Mouse (Mus musculus) bone marrow, adult 2 months (tissue): ENCODE results near the gene Flywch2. TPM values are rescaled to one million over a fixed set of nuclear protein-coding genes. Genes with fewer than 3 reads are reported as not detected.
"Not testable (repeated sequence)": the region's sequence is repeated elsewhere in the genome, so short reads cannot be mapped to it uniquely, and the experiment has no call there.

Experiments used
- H3K27ac ChIP-seq: fragments of 200-500 bp; 2 replicates; pipeline ENCODE4 v1.5.1; 2012; ENCODE audit warnings: low read depth, mild to moderate bottlenecking, control low read depth, inconsistent platforms, low read length; ENCODE audit not compliant: control insufficient read depth, poor library complexity, insufficient read depth
- H3K4me1 ChIP-seq: fragments of 200-500 bp; 2 replicates; pipeline ENCODE4 v1.6.1; 2011; ENCODE audit warnings: low read length; ENCODE audit not compliant: control insufficient read depth, insufficient read depth
- H3K4me3 ChIP-seq: fragments of 200-500 bp; replicated peaks from 2 replicates; pipeline ENCODE3; 2011; ENCODE audit warnings: mild to moderate bottlenecking, low read depth, low read length, control low read depth; ENCODE audit not compliant: control insufficient read depth
- CTCF ChIP-seq: fragments of 200-500 bp; IDR thresholded peaks from 2 replicates; pipeline ENCODE4 v1.5.1; 2011; ENCODE audit warnings: low read length, control low read depth; ENCODE audit not compliant: control insufficient read depth, insufficient read depth
- POLR2A ChIP-seq: fragments of 200-500 bp; IDR thresholded peaks from 2 replicates; pipeline ENCODE4 v1.6.1; 2011; ENCODE audit warnings: low read depth, mild to moderate bottlenecking, control low read depth, low read length, borderline replicate concordance; ENCODE audit not compliant: control insufficient read depth
- WGBS: fragments of 180-500 bp; shearing (Covaris S2); methylation state at CpG from one replicate; pipeline ENCODE4 v1.1.7; 2018; 5-methylcytosine and 5-hydroxymethylcytosine counted together
- polyA plus RNA-seq: library from polyadenylated mRNA; stranded (reverse); fragments of >200 nt; gene quantifications from 2 replicates; pipeline ENCODE4 v1.2.4, GENCODE M21; 2011; ENCODE audit warnings: low replicate concordance; ENCODE audit not compliant: missing spikeins, insufficient read depth, insufficient read length

The Flywch2 gene
- polyA plus RNA-seq, 1 experiment: not detected

DNA sequence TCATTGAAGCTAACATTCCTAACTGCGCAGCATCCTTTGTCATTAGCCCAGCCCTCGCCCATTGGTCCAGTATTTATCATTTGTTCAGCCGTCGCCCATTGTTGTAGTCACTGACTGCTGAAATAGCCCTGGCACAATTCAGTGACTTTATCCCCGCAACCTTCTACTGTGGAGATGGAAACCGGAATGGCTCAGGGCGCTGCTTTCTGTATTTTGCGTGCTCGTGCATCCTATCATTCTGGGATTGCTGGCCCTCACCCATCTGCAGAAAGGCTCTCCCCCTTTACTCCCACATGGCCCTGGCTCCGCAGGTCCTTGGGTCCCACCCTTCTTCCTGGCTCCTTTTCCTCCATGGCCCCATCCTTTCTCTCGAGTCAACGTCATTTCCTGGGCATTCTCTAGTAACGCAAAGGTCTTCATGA, 640 bp upstream of the Flywch2 start:
- no peak for TF ChIP-seq POLR2A
- TF ChIP-seq CTCF: no peak
- Histone ChIP-seq H3K4me3 (no peak overlapping the region), H3K27ac (no peak overlapping the region), H3K4me1 (peaks cover 2% of the 10 kb centered on the region; the same call in 1 of the 2 replicates)
- WGBS: 48% methylated on average over 13 of the region's 13 CpGs

DNA sequence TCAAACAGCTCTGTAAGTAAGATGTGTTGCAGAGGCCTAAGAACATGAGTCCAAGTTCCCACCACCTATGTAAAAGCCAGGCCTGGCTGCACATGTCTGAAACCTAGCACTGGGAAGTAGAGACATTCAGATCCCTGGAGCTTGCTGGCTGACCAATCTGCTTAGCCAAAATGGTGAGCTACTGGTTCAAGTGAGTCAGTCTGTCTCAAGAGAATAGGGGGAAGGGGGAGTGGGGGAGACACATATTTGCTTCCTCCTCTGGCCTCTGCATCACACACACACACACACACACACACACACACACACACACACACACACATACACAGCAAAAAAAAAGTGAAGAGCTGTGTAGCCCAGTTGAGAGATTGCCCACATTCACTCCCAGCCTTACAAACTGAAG, 2.5 kb downstream of the Flywch2 start:
- Histone ChIP-seq H3K4me1 (no peaks in the 10 kb centered on the region), H3K27ac (no peak overlapping the region), H3K4me3 (no peak overlapping the region)
- TF ChIP-seq CTCF (no peak), POLR2A (no peak)

DNA sequence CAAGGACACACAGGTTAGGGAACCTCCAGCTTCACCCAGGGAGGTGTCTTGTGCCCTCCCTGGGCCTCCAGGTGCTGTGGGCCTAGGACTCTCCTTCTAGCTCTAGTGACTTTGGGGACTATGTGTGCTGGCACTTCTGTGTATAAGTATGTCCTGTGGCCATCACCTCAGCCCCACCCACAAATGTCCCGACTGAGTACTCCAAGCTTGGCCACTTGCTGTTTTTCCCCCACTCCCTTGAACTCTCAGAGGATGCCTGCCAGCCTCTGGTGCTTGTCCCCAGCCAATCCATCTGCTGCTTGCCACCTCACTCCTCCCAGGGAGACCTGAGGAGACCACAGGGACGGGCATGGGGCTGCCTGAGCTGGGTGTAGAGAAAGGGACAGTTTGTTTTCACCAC, 7.4 kb downstream of the Flywch2 start:
- TF ChIP-seq POLR2A (no peak), CTCF (no peak)

DNA sequence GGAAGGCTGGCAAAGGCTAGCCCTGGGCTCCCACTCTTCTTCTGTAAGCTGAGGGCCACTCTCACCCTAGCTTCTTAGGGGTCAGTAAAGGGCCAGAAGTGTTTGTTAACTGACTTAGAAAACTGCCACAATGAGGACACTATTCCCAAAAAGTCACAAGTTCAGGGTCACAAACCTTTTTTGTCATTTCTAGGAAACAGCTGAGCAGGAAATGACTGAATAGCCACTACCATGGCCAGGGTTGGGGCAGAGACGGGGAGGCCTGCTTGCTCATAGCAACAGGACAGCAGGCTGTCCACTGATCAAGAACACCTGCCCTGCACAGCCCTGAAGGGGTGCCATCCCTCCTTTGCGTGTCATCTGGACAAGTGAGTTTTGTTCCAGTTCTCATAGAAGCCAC, 8.7 kb downstream of the Flywch2 start:
- Histone ChIP-seq H3K4me1 (no peaks in the 10 kb centered on the region), H3K4me3 (no peak overlapping the region), H3K27ac (no peak overlapping the region)
- TF ChIP-seq CTCF (no peak), POLR2A (no peak)
- WGBS: 65% methylated on average over 2 of the region's 2 CpGs

More for the DNA sequence above, 7.4 kb downstream of the Flywch2 start:
- no peak overlapping the region for H3K27ac ChIP-seq
- H3K4me1 ChIP-seq: no peaks in the 10 kb centered on the region
- no peak overlapping the region for H3K4me3 ChIP-seq
- 32% methylated on average over 2 of the region's 2 CpGs for WGBS

DNA sequence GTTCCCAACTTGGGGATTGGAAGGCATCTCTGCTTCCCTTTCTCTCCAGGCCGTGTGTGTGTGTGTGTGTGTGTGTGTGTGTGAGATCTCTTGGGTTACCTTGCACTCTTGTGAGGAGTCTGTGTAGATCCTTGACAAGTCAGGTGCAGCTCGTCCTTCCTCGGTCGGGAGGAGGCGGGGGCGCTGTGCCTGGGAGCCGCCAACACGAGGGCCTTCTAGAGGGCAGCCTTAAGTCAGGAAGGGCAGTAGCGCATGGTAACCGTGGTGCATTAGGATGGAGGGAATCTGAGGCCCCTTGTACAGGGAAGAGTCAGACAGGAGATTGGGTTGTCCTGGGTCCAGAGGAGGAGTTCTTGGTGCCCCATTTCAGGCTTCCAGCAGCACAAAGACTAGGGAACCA, 9.7 kb downstream of the Flywch2 start:
- Histone ChIP-seq H3K4me1 (no peaks in the 10 kb centered on the region), H3K27ac (no peak overlapping the region), H3K4me3 (no peak overlapping the region)
- 85% methylated on average over 10 of the region's 10 CpGs for WGBS
- no peak for TF ChIP-seq POLR2A
- no peak for TF ChIP-seq CTCF

DNA sequence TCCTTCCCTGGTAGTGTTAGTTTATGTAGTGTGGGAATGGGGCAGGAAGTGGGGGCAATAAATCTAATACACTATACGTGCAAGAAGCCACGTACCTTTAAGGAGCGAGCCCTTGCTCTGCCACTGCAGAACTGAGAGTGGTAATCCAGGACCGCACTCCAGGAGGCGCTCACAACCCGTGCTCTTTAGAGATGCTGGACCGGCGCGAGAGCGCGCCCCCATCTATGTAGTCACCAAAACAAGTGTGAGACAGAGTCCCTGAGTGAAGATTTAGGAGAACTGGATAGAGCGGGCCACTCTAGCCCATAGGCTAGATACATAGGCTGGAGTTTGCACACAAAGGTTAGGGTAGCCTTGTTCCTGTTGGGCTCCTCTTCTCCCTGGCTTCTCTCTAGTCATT, 11.8 kb downstream of the Flywch2 start:
- TF ChIP-seq POLR2A: no peak
- peak; percentile 94 for TF ChIP-seq CTCF
- H3K27ac ChIP-seq: no peak overlapping the region
- no peaks in the 10 kb centered on the region; the same call in 1 of the 2 replicates for H3K4me1 ChIP-seq
- WGBS: under 1% methylated on average over 12 of the region's 12 CpGs
- no peak overlapping the region for H3K4me3 ChIP-seq

DNA sequence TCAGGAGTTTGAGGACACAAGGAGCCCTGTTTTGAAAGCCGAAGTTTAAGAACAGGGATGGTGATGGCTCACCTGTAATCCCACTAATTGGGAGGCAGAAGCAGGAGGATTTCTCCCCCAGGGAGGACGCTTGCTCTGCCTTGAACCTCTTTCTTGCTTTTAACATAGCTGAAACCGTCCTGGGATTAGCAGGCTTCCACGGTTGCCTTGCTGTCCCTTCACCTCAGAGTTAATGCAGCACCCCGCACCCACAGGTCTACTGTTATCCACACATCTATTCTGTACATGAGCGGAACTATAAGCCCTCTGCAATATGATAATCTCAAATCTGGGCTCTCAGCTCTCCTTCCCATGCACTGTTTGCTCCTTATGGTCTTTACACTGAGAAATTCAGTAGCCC, 12.2 kb downstream of the Flywch2 start:
- 66% methylated on average over 6 of the region's 6 CpGs for WGBS
- TF ChIP-seq POLR2A (no peak), CTCF (no peak)
- Histone ChIP-seq H3K4me1 (no peaks in the 10 kb centered on the region; the same call in 1 of the 2 replicates), H3K27ac (no peak overlapping the region), H3K4me3 (no peak overlapping the region)

DNA sequence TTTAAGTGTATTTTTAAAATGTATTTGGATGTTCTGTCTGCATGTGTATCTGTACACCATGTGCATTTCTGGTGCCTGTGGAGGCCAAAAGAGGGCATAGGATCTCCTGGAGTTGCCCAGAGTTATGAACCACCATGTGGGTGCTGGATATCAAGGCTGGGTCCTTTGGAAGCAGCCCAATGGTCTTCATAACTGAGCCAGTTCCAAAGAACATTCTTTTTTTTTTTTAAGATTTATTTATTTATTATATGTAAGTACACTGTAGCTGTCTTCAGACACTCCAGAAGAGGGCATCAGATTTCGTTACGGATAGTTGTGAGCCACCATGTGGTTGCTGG, 13.7 kb downstream of the Flywch2 start:
- WGBS: 74% methylated on average over 2 of the region's 2 CpGs
- not testable (repeated sequence) for H3K27ac ChIP-seq, H3K4me3 ChIP-seq, H3K4me1 ChIP-seq
